In genomic region chr12:87093249-87093648, GRCm38 (mm10) we compare ENCODE assay signal across 14 mouse cellular contexts. TPM values are rescaled to one million over a fixed set of nuclear protein-coding genes. Genes with fewer than 3 reads are reported as not detected.
DNase-seq lines count a peak whose midpoint lies in the region; ATAC-seq and TF ChIP-seq lines count a peak whose summit lies in the region.
"Had no signal": no experiment of that assay in that cellular context is flagged by ENCODE, and none has a peak within 500 bp of the region (broad histone marks: within the 10 kb centered on the region; RNA-seq: fewer than 3 reads in every experiment).

No protein-coding gene starts in this region.

- H3K9ac ChIP-seq in kidney, embryonic 16.5 days (replicated peaks; ENCODE audit: low read length): no peak overlapping the region
- H3K9ac ChIP-seq in midbrain, postnatal 0 days (replicated peaks; ENCODE audit: low read length, poor library complexity, severe bottlenecking): no peak overlapping the region
- H3K9ac ChIP-seq in forebrain, embryonic 13.5 days: no peak overlapping the region
- H3K9ac ChIP-seq: heart, embryonic 12.5 days; hindbrain, embryonic 12.5 days; liver, postnatal 0 days had no signal

- whole genome bisulfite sequencing in kidney, embryonic 16.5 days: 78% methylated on average over 4 of the region's 4 CpGs
- WGBS in midbrain, postnatal 0 days: 77% methylated on average over 4 of the region's 4 CpGs
- WGBS in forebrain, embryonic 13.5 days: 84% methylated on average over 4 of the region's 4 CpGs

- H3K36me3 ChIP-seq in kidney, embryonic 16.5 days (ENCODE audit: insufficient read depth, low read length): no peaks in the 10 kb centered on the region
- peaks cover 21% of the 10 kb centered on the region for H3K36me3 ChIP-seq in midbrain, postnatal 0 days (ENCODE audit: insufficient read depth, low read length)
- no peaks in the 10 kb centered on the region for H3K36me3 ChIP-seq in forebrain, embryonic 13.5 days (ENCODE audit: poor library complexity, severe bottlenecking)
- H3K36me3 ChIP-seq: heart, embryonic 12.5 days; hindbrain, embryonic 12.5 days had no signal

- ATAC-seq in kidney, embryonic 16.5 days (ENCODE audit: low FRiP score, low TSS enrichment): no peak
- no peak for ATAC-seq in midbrain, postnatal 0 days (ENCODE audit: low FRiP score)
- ATAC-seq in forebrain, embryonic 13.5 days: no peak
- ATAC-seq: liver, postnatal 0 days had no signal

- no peaks in the 10 kb centered on the region for H3K27me3 ChIP-seq in kidney, embryonic 16.5 days (ENCODE audit: insufficient read depth, low read length)
- H3K27me3 ChIP-seq in midbrain, postnatal 0 days (ENCODE audit: insufficient read depth, low read length): no peaks in the 10 kb centered on the region
- no peaks in the 10 kb centered on the region for H3K27me3 ChIP-seq in forebrain, embryonic 13.5 days
- H3K27me3 ChIP-seq: hindbrain, embryonic 12.5 days had no signal

- peak; percentile 17 for DNase-seq in kidney, adult 11 months
- peak; percentile 27 for DNase-seq in ovary, adult 18-20 months (ENCODE audit: low spot score)
- no peak for DNase-seq in ovary, postnatal 10 days (ENCODE audit: low spot score)
- peak; percentile 35 to 53 for DNase-seq in cerebellum, postnatal 14 days
- peak; percentile 19 for DNase-seq in ovary, postnatal 36 days (ENCODE audit: low spot score)
- no peak for DNase-seq in midbrain, postnatal 0 days (ENCODE audit: low spot score)
- DNase-seq: liver, postnatal 0 days; midbrain, embryonic 14.5 days; right cerebral cortex, postnatal 14 days had no signal

- no peak overlapping the region for H3K4me3 ChIP-seq in kidney, embryonic 16.5 days (ENCODE audit: low read length)
- H3K4me3 ChIP-seq in midbrain, postnatal 0 days (ENCODE audit: low read depth, low read length): no peak overlapping the region
- H3K4me3 ChIP-seq in forebrain, embryonic 13.5 days: no peak overlapping the region
- H3K4me3 ChIP-seq: heart, embryonic 12.5 days; hindbrain, embryonic 12.5 days had no signal

- H3K4me1 ChIP-seq in kidney, embryonic 16.5 days (ENCODE audit: insufficient read depth, low read length): no peaks in the 10 kb centered on the region
- no peaks in the 10 kb centered on the region for H3K4me1 ChIP-seq in midbrain, postnatal 0 days (ENCODE audit: insufficient read depth, low read length)
- H3K4me1 ChIP-seq in forebrain, embryonic 13.5 days: no peaks in the 10 kb centered on the region

- no peaks in the 10 kb centered on the region for H3K9me3 ChIP-seq in kidney, embryonic 16.5 days (ENCODE audit: low read length)
- H3K9me3 ChIP-seq in midbrain, postnatal 0 days (ENCODE audit: low read length): no peaks in the 10 kb centered on the region
- no peaks in the 10 kb centered on the region for H3K9me3 ChIP-seq in forebrain, embryonic 13.5 days (replicated peaks)
- H3K9me3 ChIP-seq: heart, embryonic 12.5 days; hindbrain, embryonic 12.5 days had no signal

- H3K4me2 ChIP-seq in kidney, embryonic 16.5 days (replicated peaks; ENCODE audit: low read depth, low read length): no peak overlapping the region
- no peak overlapping the region for H3K4me2 ChIP-seq in midbrain, postnatal 0 days (ENCODE audit: low read depth, low read length, poor library complexity, severe bottlenecking)
- H3K4me2 ChIP-seq in forebrain, embryonic 13.5 days: no peak overlapping the region
- H3K4me2 ChIP-seq: heart, embryonic 12.5 days; hindbrain, embryonic 12.5 days had no signal

- H3K27ac ChIP-seq in kidney, embryonic 16.5 days (ENCODE audit: low read length): no peak overlapping the region
- H3K27ac ChIP-seq in midbrain, postnatal 0 days (ENCODE audit: low read depth, low read length): no peak overlapping the region
- H3K27ac ChIP-seq in forebrain, embryonic 13.5 days: no peak overlapping the region
- H3K27ac ChIP-seq: hindbrain, embryonic 12.5 days; kidney, postnatal 0 days had no signal

- TF ChIP-seq CTCF in midbrain, postnatal 0 days (IDR thresholded peaks at IDR 0.05): no peak

RNA-seq across cellular contexts. Expression of gene Ngb, which starts 9.1 kb away (rescaled TPM):
- polyA plus RNA-seq in kidney, embryonic 16.5 days (2015; fragmentation: Nextera tagmentation; extraction: Ambion mirVana): 0.35 and 0.73 TPM in 2 replicates
- 15.7 and 17.4 TPM in 2 replicates for total RNA-seq in midbrain, postnatal 0 days (2014; rRNA removed)
- 16.7 and 17.3 TPM in 2 replicates for polyA plus RNA-seq in midbrain, postnatal 0 days (2015; fragmentation: Nextera tagmentation; extraction: Ambion mirVana)
- polyA plus RNA-seq in forebrain, embryonic 13.5 days (2015; fragmentation: Nextera tagmentation; extraction: Ambion mirVana): 0.66 and 1.0 TPM in 2 replicates
- polyA plus RNA-seq: heart, embryonic 12.5 days; liver, postnatal 0 days had no signal

RNA-seq across cellular contexts. Expression of gene Gstz1, which starts 53.7 kb away (rescaled TPM):
- 59.8 and 60.4 TPM in 2 replicates for polyA plus RNA-seq in kidney, embryonic 16.5 days (2015; fragmentation: Nextera tagmentation; extraction: Ambion mirVana)
- 58.1 and 60.7 TPM in 2 replicates for total RNA-seq in midbrain, postnatal 0 days (2014; rRNA removed)
- polyA plus RNA-seq in midbrain, postnatal 0 days (2015; fragmentation: Nextera tagmentation; extraction: Ambion mirVana): 44.9 and 49.3 TPM in 2 replicates
- polyA plus RNA-seq in forebrain, embryonic 13.5 days (2015; fragmentation: Nextera tagmentation; extraction: Ambion mirVana): 27.2 and 29.5 TPM in 2 replicates

RNA-seq across cellular contexts. Expression of gene Pomt2, which starts 54.5 kb away (rescaled TPM):
- polyA plus RNA-seq in kidney, embryonic 16.5 days (2015; fragmentation: Nextera tagmentation; extraction: Ambion mirVana): 20.3 and 20.7 TPM in 2 replicates
- 29.8 and 35.0 TPM in 2 replicates for total RNA-seq in midbrain, postnatal 0 days (2014; rRNA removed)
- polyA plus RNA-seq in midbrain, postnatal 0 days (2015; fragmentation: Nextera tagmentation; extraction: Ambion mirVana): 13.2 and 13.8 TPM in 2 replicates
- 10.5 and 12.0 TPM in 2 replicates for polyA plus RNA-seq in forebrain, embryonic 13.5 days (2015; fragmentation: Nextera tagmentation; extraction: Ambion mirVana)

Comparison
In these comparisons a context has a peak if more than half of its experiments do, and no peak if none do; other contexts are left out.
1. DNase-seq: peak in kidney, adult 11 months (single experiment), ovary, adult 18-20 months (single experiment), cerebellum, postnatal 14 days (2 of 2) and ovary, postnatal 36 days (single experiment); none in ovary, postnatal 10 days (single experiment) and midbrain, postnatal 0 days (single experiment).